Mouse (Mus musculus): ENCODE data around the gene Chrna1. TPM values are rescaled to one million over a fixed set of nuclear protein-coding genes. Genes with fewer than 3 reads are reported as not detected.
A peak's percentile ranks its signal among the peaks of the same experiment; 100 is the strongest.

Gene Chrna1
- polyA plus RNA-seq, 3 experiments from 2014 or later = not detected

DNA sequence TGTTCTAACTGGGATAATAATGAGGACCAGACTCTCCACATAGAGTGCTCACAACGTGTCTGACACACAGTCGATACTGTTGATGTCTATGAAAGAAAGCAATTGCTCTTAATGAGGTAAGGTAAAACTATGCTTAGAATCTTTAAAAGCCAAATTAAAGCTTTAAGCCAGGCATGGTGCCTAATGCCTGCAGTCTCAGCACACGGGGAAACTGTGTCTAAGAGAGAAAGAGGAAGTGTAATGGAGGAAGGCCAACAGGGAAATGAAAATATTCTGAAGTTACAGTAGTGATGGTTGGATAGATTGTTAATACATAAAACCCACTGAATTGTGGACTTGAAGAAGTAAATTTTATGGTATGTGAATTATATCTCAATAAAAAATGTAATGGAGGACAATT lies 25.7 kb downstream of the Chrna1 start:
- ATAC-seq = no peak

- ATAC-seq = peak; percentile 44
Measured at GRCm38 (mm10) chr2:73552926-73553325, 27.2 kb downstream of the Chrna1 start.

- no peak for ATAC-seq
Measured at GRCm38 (mm10) chr2:73550725-73551124, 29.4 kb downstream of the Chrna1 start.

DNA sequence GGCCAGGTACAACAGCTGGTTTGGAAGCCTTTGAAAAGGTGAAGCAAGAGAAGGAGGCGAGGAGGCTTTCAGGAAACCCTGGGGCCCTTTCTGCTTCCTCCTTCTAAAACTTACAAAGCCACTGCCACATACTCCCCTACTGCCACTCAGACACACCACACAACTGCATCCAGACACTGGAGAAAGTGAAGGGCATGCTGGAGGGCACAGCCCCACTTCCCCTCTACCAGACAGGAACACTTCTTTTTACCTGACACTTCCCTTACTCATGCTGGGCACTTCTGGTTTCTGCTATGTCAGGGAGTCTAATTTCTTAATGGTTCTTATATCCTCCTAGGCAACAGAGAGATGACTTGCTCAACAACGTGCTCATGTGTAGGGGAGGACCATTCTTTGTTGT lies 31.6 kb downstream of the Chrna1 start:
- no peak for ATAC-seq

- peak; percentile 64 for ATAC-seq
Measured at GRCm38 (mm10) chr2:73547256-73547655, 32.9 kb downstream of the Chrna1 start.

- no peak for ATAC-seq
Measured at GRCm38 (mm10) chr2:73545556-73545955, 34.6 kb downstream of the Chrna1 start.

DNA sequence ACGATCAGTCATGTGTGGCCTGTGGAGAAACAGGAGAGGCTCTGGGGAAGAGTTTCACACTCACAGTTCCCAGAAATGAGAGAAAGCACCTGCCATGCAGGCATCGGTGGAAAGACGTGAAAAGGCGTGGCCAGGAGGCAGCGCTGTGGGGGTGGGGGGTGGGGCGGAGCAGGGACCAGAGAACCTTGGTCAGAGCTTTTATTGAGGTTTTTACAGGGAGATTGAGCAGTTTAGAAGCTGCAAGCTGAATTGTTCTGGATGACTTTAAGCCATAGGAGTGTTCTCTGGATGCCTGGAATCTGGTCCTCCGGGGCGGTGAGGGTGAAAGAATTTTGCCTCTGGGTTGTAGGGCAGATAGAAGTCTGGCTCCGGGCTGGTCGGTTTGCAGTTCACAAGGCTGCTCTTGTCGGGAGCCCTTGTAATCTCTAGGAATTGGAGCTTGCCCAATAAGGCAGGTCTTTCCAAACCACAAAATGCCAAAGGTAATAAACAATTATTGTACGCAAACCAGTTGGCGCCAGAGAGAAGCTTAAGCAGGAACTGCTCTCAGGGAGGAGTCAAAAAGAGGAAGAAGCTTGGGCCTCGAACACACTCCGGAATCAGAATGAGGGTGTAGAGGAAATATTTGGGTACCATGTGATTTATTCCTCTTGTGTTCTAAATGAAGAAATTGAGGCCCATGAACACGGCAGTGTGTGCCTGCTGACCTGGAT lies 39.5 kb downstream of the Chrna1 start:
- peak; percentile 65 for ATAC-seq

DNA sequence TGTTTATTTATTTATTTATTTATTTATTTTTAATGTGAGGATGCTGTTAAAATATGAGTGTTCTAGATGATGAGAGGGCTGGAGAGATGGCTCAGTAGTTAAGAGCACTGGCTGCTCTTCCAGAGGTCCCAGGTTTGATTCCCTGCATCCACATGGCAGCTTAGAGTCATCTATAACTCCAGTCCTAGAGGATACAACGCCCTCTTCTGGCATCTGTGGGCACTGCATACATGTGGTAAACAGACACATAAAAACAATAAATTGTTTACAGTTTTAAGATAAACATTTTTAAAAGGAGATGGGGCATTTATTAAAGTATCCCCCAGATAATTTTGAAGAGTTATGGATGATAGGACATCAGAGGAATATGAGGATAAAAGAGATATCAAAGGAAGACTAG lies 40.4 kb downstream of the Chrna1 start:
- no peak for ATAC-seq

DNA sequence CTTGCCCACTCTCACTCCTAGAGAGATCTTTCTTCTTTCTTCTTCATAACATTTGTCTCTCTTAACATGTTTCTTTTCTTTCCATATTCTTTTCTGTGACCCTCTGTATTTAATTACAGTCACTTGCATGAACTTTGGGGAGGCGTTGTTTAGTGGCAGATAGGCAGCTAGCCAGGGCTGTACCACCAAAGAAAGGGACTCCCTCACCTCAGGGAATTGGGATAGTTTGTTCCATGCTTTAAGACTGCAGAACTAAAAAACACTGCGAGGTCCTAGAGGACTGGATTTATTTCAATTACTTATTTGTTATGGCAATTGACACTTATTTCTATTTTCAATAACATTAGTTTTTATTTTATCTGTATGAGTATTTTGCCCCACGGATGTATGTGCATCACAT lies 41.0 kb downstream of the Chrna1 start:
- no peak for ATAC-seq

DNA sequence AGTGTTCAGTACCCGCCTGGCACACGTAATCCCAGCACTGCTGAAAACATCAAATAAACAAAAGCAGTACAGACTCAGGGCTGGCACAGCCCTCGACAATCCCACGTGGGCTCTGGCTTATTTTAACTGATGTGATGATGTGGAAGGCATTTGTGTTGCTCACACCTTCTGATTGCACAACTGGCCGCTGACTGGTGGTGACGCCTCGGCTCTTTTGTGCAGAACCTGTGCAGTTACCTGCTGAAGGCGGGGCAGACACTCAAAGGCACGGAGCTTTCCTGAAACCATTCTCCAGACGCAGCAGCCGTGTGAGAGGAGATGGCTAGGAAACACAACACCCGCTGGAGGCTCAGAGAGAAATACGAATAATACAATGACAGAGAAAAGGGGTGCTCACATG lies 41.5 kb downstream of the Chrna1 start:
- no peak for ATAC-seq

DNA sequence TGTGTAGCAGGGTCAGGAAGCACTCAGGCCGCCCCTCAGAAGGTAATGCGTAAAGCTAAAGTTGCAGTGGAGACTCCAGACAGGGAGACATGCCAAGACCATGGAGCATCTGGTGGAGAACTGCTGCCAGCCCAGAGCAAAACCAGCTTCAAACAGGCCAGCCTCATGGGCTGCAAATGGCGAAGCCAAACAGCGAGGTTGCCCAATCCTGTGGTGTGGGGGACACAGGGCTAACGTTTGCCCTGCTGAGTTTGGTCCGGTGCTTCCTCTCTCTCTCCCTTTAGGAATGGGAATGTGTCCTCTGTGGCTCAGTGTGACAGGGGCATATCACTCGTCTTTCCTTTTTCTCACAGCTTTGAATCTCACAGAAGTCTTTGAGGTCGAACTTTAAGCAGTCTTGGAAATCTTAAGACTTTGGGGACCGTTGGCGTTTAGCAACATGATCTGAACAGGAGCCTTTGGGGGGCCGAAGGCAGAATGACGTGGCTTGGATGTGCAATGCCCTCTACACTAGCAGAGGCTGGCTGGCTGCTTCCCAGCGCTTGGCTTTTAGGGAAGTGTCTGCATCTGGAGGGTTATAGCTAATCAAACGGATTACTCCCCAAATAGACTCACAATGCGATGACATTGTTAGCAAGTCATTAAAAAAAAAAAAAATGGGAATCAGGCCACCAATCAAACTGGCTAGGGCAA lies 43.9 kb downstream of the Chrna1 start:
- ATAC-seq = no peak

- ATAC-seq = no peak
Measured at GRCm38 (mm10) chr2:73534720-73535119, 45.4 kb downstream of the Chrna1 start.

GRCm38 (mm10) chr2:73530487-73530886 lies 49.7 kb downstream of the Chrna1 start:
- no peak for ATAC-seq

GRCm38 (mm10) chr2:73529356-73530330 lies 50.5 kb downstream of the Chrna1 start, which contains the start of gene Wipf1:
Gene Wipf1, minus strand, starts transcription at chr2:73529734.
- no peak for ATAC-seq

- peak; percentile 17 for ATAC-seq
Measured at GRCm38 (mm10) chr2:73528516-73529355, 51.4 kb downstream of the Chrna1 start.

DNA sequence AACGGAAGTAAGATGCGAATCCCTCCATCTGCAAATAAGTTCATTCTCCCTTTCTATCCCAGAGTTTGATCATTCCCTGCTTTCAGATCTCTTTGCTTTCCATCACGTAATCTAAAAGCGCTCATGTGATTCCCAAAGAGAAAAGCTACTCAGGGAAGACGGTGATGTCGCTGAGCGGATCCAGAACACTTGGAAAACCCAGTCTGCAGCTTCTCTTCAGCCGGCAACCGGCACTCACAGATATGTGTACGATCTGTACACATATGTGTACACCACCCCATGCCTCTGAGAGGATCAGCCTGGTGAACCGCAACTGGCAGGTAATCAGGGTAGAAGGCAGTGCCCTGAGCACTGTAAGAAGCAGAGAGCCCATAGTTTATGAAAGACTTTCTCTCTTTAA lies 52.2 kb downstream of the Chrna1 start:
- no peak for ATAC-seq

GRCm38 (mm10) chr2:73526691-73527090 lies 53.4 kb downstream of the Chrna1 start:
- no peak for ATAC-seq

- ATAC-seq = no peak
Measured at GRCm38 (mm10) chr2:73522891-73523290, 57.2 kb downstream of the Chrna1 start.

- ATAC-seq = no peak
Measured at GRCm38 (mm10) chr2:73522336-73522735, 57.8 kb downstream of the Chrna1 start.

DNA sequence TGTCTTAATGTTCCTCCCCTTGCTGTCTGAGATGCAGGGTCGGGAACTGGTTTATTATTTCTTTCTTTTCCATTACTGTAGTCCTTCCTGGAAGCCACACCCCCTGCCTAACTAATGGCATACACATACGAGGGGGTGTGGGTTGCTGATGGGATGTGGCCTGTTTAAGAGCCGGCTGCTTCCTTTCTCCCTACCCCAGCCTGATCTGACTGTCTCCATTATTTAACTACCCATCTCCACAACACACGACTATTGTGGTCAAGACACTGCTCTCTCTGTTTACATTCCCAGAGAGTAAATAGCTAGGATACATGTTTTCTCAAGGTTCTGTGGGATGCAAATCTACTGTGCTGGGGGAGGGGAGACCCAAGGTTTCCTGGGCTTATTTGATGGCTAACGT lies 58.4 kb downstream of the Chrna1 start:
- no peak for ATAC-seq

GRCm38 (mm10) chr2:73518966-73519365 lies 61.2 kb downstream of the Chrna1 start:
- no peak for ATAC-seq

- ATAC-seq = no peak
Measured at GRCm38 (mm10) chr2:73518311-73518710, 61.8 kb downstream of the Chrna1 start.
